Mouse (Mus musculus) bone marrow, adult 2 months (tissue): Measurements from ENCODE around the gene Smbd1.

Experiments used
- CTCF ChIP-seq: fragments of 200-500 bp; IDR thresholded peaks from 2 replicates; pipeline ENCODE4 v1.5.1; 2011; ENCODE audit warnings: low read length, control low read depth; ENCODE audit not compliant: control insufficient read depth, insufficient read depth
- POLR2A ChIP-seq: fragments of 200-500 bp; IDR thresholded peaks from 2 replicates; pipeline ENCODE4 v1.6.1; 2011; ENCODE audit warnings: low read depth, mild to moderate bottlenecking, control low read depth, low read length, borderline replicate concordance; ENCODE audit not compliant: control insufficient read depth

- no peak for TF ChIP-seq CTCF
- TF ChIP-seq POLR2A, result no peak
Measured at GRCm38 (mm10) chr16:32766904-32767303, 43.4 kb downstream of the Smbd1 start.
